Mouse (Mus musculus) liver, adult 2 months (tissue): ENCODE results near the gene 4930469K13Rik.

Experiments used
- CTCF ChIP-seq: fragments of 200-500 bp; IDR thresholded peaks from 2 replicates; pipeline ENCODE4 v1.5.1; 2011; ENCODE audit warnings: low read depth, low read length, control low read depth
- POLR2A ChIP-seq: fragments of 200-500 bp; IDR thresholded peaks from 2 replicates; pipeline ENCODE4 v1.6.1; 2011; ENCODE audit warnings: low read length, control low read depth; ENCODE audit not compliant: insufficient read depth; ENCODE audit errors: extremely low read depth

GRCm38 (mm10) chr11:34008702-34009101 is 89.7 kb downstream of the 4930469K13Rik start:
- TF ChIP-seq CTCF (peak; percentile 52; the same call in 1 of the 2 replicates), POLR2A (no peak)
